In the genomic region with DNA sequence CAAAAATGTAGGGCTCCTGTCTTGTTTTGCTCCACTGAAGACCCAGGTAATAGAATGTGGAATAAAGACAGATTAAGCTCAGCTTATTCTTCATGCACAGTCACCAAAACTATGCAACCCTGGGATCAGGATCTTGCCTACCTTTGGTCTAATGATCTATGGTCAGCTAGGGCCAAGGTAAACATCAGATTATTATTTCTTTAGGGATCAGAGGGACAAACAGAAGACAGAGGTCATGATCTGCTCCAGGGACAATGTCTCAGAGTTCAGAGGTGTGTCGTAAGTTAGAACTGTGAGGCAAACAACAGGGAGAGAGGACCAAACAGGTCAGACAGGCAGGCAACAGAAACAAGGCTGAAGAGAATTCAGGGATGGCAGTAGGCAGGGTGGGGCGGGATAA, we compare ENCODE assay signal across 21 mouse cellular contexts.
DNase-seq lines count a peak whose midpoint lies in the region; ATAC-seq and TF ChIP-seq lines count a peak whose summit lies in the region.
"Had no signal": no experiment of that assay in that cellular context is flagged by ENCODE, and none has a peak within 500 bp of the region (broad histone marks: within the 10 kb centered on the region; RNA-seq: fewer than 3 reads in every experiment).

No protein-coding gene starts in this region.

- TF ChIP-seq EP300 in liver, postnatal 0 days (IDR thresholded peaks at IDR 0.05; ENCODE audit: low read depth) = peak; percentile 51; the same call in 1 of the 2 replicates

- H3K4me1 ChIP-seq in liver, adult 2 months (ENCODE audit: control insufficient read depth, insufficient read depth, low read length) = peaks cover 6% of the 10 kb centered on the region; the same call in 1 of the 2 replicates
- no peaks in the 10 kb centered on the region for H3K4me1 ChIP-seq in liver, postnatal 0 days (ENCODE audit: insufficient read depth)
- no peaks in the 10 kb centered on the region for H3K4me1 ChIP-seq in liver, embryonic 12.5 days
- H3K4me1 ChIP-seq in cerebellum, adult 2 months (ENCODE audit: control insufficient read depth, insufficient read depth, low read length) = no peaks in the 10 kb centered on the region
- H3K4me1 ChIP-seq: embryonic facial prominence, embryonic 10.5 days; embryonic facial prominence, embryonic 12.5 days; forebrain, embryonic 10.5 days; forebrain, embryonic 12.5 days had no signal

- DNase-seq in liver, adult 2 months (ENCODE audit: extremely low read depth, low read depth, low spot score) = peak; percentile 100
- DNase-seq in liver = no peak
- DNase-seq in liver, postnatal 0 days = no peak
- DNase-seq in gonadal fat pad, adult 2 months (ENCODE audit: low read depth) = peak; percentile 70
- DNase-seq in urinary bladder, postnatal 4 days (ENCODE audit: low spot score in 2 of 2) = no peak
- DNase-seq in cerebellum, adult 2 months = no peak
- DNase-seq: adrenal gland, adult 2 months; adrenal gland, postnatal 10 days; adrenal gland, postnatal 25 days; cerebellum, adult 11 months; cerebellum, adult 18-20 months; cerebellum, adult 9-10 months; cerebellum, postnatal 10 days; cerebellum, postnatal 25 days had no signal

- H3K9me3 ChIP-seq in liver, postnatal 0 days (ENCODE audit: low read length) = 0 out of 2 replicates have a peak, but pooled peaks cover 8% of the 10 kb centered on the region
- 0 out of 2 replicates have a peak, but pooled peaks cover 4% of the 10 kb centered on the region for H3K9me3 ChIP-seq in liver, embryonic 12.5 days (replicated peaks)
- H3K9me3 ChIP-seq: embryonic facial prominence, embryonic 12.5 days; forebrain, embryonic 10.5 days; forebrain, embryonic 12.5 days had no signal

- 46% methylated on average over 2 of the region's 2 CpGs for WGBS in liver, adult 2 months
- WGBS in liver, postnatal 0 days (ENCODE audit: insufficient replicate concordance) = 65% methylated on average over 2 of the region's 2 CpGs
- 73% methylated on average over 2 of the region's 2 CpGs for WGBS in liver, embryonic 12.5 days (ENCODE audit: insufficient replicate concordance)
- 89% methylated on average over 2 of the region's 2 CpGs for WGBS in cerebellum, adult 2 months

- peak; percentile 81 for ATAC-seq in liver, postnatal 0 days
- ATAC-seq in liver, embryonic 12.5 days = no peak
- ATAC-seq: forebrain, embryonic 14.5 days; forebrain, embryonic 16.5 days had no signal

- no peak overlapping the region for H3K4me3 ChIP-seq in liver, adult 2 months (ENCODE audit: insufficient read depth, low read depth, low read length)
- no peak overlapping the region for H3K4me3 ChIP-seq in liver, postnatal 0 days (ENCODE audit: low read depth, low read length)
- no peak overlapping the region for H3K4me3 ChIP-seq in liver, embryonic 12.5 days
- H3K4me3 ChIP-seq in cerebellum, adult 2 months (replicated peaks; ENCODE audit: insufficient read depth, low read depth, low read length) = no peak overlapping the region
- H3K4me3 ChIP-seq: embryonic facial prominence, embryonic 10.5 days; embryonic facial prominence, embryonic 12.5 days; forebrain, embryonic 10.5 days; forebrain, embryonic 12.5 days had no signal

- peak overlapping the region; percentile 80; the same call in 1 of the 2 replicates for H3K27ac ChIP-seq in liver, adult 2 months (replicated peaks; ENCODE audit: insufficient read depth, low read depth, low read length)
- peak overlapping the region; percentile 60 for H3K27ac ChIP-seq in liver, postnatal 0 days (ENCODE audit: low read depth)
- no peak overlapping the region for H3K27ac ChIP-seq in liver, embryonic 12.5 days
- H3K27ac ChIP-seq in cerebellum, adult 2 months (ENCODE audit: insufficient read depth, low read length) = no peak overlapping the region
- H3K27ac ChIP-seq: embryonic facial prominence, embryonic 10.5 days; embryonic facial prominence, embryonic 12.5 days; forebrain, embryonic 10.5 days; forebrain, embryonic 12.5 days had no signal

- TF ChIP-seq CTCF in liver, adult 2 months (IDR thresholded peaks at IDR 0.05; ENCODE audit: low read depth, low read length) = no peak
- TF ChIP-seq CTCF in liver, postnatal 0 days (IDR thresholded peaks at IDR 0.05; ENCODE audit: low read depth) = no peak
- no peak for TF ChIP-seq CTCF in cerebellum, adult 2 months (IDR thresholded peaks at IDR 0.05; ENCODE audit: borderline replicate concordance, insufficient read depth, low read depth, low read length)

- H3K79me2 ChIP-seq in liver, adult 2 months (ENCODE audit: control insufficient read depth, insufficient read depth, low read length) = no peaks in the 10 kb centered on the region

- no peaks in the 10 kb centered on the region for H3K36me3 ChIP-seq in liver, adult 2 months (ENCODE audit: control insufficient read depth, insufficient read depth, low read length)
- H3K36me3 ChIP-seq in liver, postnatal 0 days (replicated peaks; ENCODE audit: insufficient read depth, low read length) = no peaks in the 10 kb centered on the region
- H3K36me3 ChIP-seq in liver, embryonic 12.5 days = no peaks in the 10 kb centered on the region
- H3K36me3 ChIP-seq: embryonic facial prominence, embryonic 10.5 days; embryonic facial prominence, embryonic 12.5 days; forebrain, embryonic 10.5 days; forebrain, embryonic 12.5 days had no signal

- TF ChIP-seq POLR2A in liver, adult 2 months (IDR thresholded peaks at IDR 0.05; ENCODE audit: extremely low read depth, insufficient read depth, low read length) = no peak
- no peak for TF ChIP-seq POLR2A in cerebellum, adult 2 months (IDR thresholded peaks at IDR 0.05; ENCODE audit: borderline replicate concordance, insufficient read depth, low read length)

- no peak overlapping the region for H3K4me2 ChIP-seq in liver, postnatal 0 days (ENCODE audit: low read depth, low read length)
- H3K4me2 ChIP-seq in liver, embryonic 12.5 days = no peak overlapping the region
- H3K4me2 ChIP-seq: embryonic facial prominence, embryonic 12.5 days; forebrain, embryonic 12.5 days had no signal

- no peaks in the 10 kb centered on the region for H3K27me3 ChIP-seq in liver, adult 2 months (ENCODE audit: control insufficient read depth, insufficient read depth, low read length)
- no peaks in the 10 kb centered on the region for H3K27me3 ChIP-seq in liver, postnatal 0 days (ENCODE audit: insufficient read depth, low read length)
- H3K27me3 ChIP-seq in liver, embryonic 12.5 days (replicated peaks) = no peaks in the 10 kb centered on the region
- H3K27me3 ChIP-seq in cerebellum, adult 2 months (ENCODE audit: control insufficient read depth, insufficient read depth, low read length) = no peaks in the 10 kb centered on the region; the same call in 1 of the 2 replicates
- H3K27me3 ChIP-seq: embryonic facial prominence, embryonic 12.5 days; forebrain, embryonic 12.5 days had no signal

- H3K9ac ChIP-seq in liver, adult 2 months (ENCODE audit: low read depth, low read length) = no peak overlapping the region
- no peak overlapping the region for H3K9ac ChIP-seq in liver, postnatal 0 days (replicated peaks)
- no peak overlapping the region for H3K9ac ChIP-seq in liver, embryonic 12.5 days
- H3K9ac ChIP-seq: embryonic facial prominence, embryonic 12.5 days; forebrain, embryonic 12.5 days had no signal

Comparison
In these comparisons a context has a peak if more than half of its experiments do, and no peak if none do; other contexts are left out.
1. DNase-seq: peak in liver, adult 2 months (single experiment) and gonadal fat pad, adult 2 months (single experiment); none in liver (single experiment), liver, postnatal 0 days (single experiment), urinary bladder, postnatal 4 days (0 of 2) and cerebellum, adult 2 months (0 of 2).
2. H3K27ac ChIP-seq: peak in liver, adult 2 months (single experiment) and liver, postnatal 0 days (single experiment); none in liver, embryonic 12.5 days (single experiment) and cerebellum, adult 2 months (single experiment).